9 mouse cellular contexts compared by ENCODE assay signal in the genomic region with DNA sequence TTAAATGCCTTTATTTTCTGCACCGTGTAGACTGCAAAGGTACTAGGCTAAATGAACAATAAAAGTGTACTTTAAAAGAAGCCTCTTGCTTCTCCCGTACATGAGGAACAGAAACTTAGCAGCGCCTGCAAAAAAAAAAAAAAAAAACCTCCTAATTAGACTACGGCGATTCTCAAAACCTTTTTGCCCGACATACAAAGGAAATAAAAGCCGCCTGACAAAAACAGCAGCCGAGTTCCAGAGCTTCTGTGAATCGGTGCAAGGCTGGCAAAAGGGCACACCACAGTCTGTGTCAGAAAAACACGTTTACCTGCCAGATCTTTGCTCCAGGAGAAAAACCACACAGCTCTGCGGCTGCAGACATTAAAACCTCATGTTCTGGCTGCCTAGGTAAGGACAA. TPM values are rescaled to one million over a fixed set of nuclear protein-coding genes. Genes with fewer than 3 reads are reported as not detected.
DNase-seq lines count a peak whose midpoint lies in the region; ATAC-seq lines count a peak whose summit lies in the region.
"Had no signal": no experiment of that assay in that cellular context is flagged by ENCODE, and none has a peak within 500 bp of the region (broad histone marks: within the 10 kb centered on the region; RNA-seq: fewer than 3 reads in every experiment).

No protein-coding gene starts in this region.

- H3K9me3 ChIP-seq in heart, embryonic 15.5 days (replicated peaks): no peaks in the 10 kb centered on the region
- no peaks in the 10 kb centered on the region for H3K9me3 ChIP-seq in embryonic facial prominence, embryonic 11.5 days (replicated peaks; ENCODE audit: control insufficient read depth, low read length)
- H3K9me3 ChIP-seq in intestine, embryonic 14.5 days (ENCODE audit: control insufficient read depth, low read length): no peaks in the 10 kb centered on the region
- H3K9me3 ChIP-seq in neural tube, embryonic 12.5 days: no peaks in the 10 kb centered on the region

- peak overlapping the region; percentile 71 for H3K4me2 ChIP-seq in heart, embryonic 15.5 days
- peak overlapping the region; percentile 97 for H3K4me2 ChIP-seq in embryonic facial prominence, embryonic 11.5 days (ENCODE audit: low read depth, low read length)
- peak overlapping the region; percentile 47 for H3K4me2 ChIP-seq in intestine, embryonic 14.5 days (ENCODE audit: low read length)
- H3K4me2 ChIP-seq in neural tube, embryonic 12.5 days (replicated peaks): peak overlapping the region; percentile 64

- H3K27ac ChIP-seq in heart, embryonic 15.5 days: no peak overlapping the region
- peak overlapping the region; percentile 89 for H3K27ac ChIP-seq in embryonic facial prominence, embryonic 11.5 days (replicated peaks; ENCODE audit: low read depth, low read length)
- no peak overlapping the region for H3K27ac ChIP-seq in intestine, embryonic 14.5 days (ENCODE audit: low read depth)
- peak overlapping the region; percentile 81; the same call in 1 of the 2 replicates for H3K27ac ChIP-seq in neural tube, embryonic 12.5 days
- H3K27ac ChIP-seq: layer of hippocampus, adult 2 months had no signal

- H3K36me3 ChIP-seq in heart, embryonic 15.5 days: no peaks in the 10 kb centered on the region
- H3K36me3 ChIP-seq in embryonic facial prominence, embryonic 11.5 days (replicated peaks; ENCODE audit: control insufficient read depth, insufficient read depth, low read depth, low read length): no peaks in the 10 kb centered on the region
- no peaks in the 10 kb centered on the region for H3K36me3 ChIP-seq in intestine, embryonic 14.5 days (ENCODE audit: control insufficient read depth, insufficient read depth, low read length)
- no peaks in the 10 kb centered on the region for H3K36me3 ChIP-seq in neural tube, embryonic 12.5 days

- DNase-seq in heart, postnatal 36 days: no peak
- peak; percentile 52 for DNase-seq in embryonic facial prominence, embryonic 11.5 days (ENCODE audit: low spot score)
- peak; percentile 72 for DNase-seq in intestine, embryonic 14.5 days (ENCODE audit: low spot score)
- DNase-seq in lung, postnatal 25 days (ENCODE audit: low spot score): no peak
- DNase-seq in adrenal gland, adult 2 months: no peak
- no peak for DNase-seq in spleen, postnatal 10 days (ENCODE audit: low spot score in 2 of 2)

- peaks cover 47% of the 10 kb centered on the region for H3K4me1 ChIP-seq in heart, embryonic 15.5 days (replicated peaks)
- H3K4me1 ChIP-seq in embryonic facial prominence, embryonic 11.5 days (ENCODE audit: control insufficient read depth, insufficient read depth, low read length): peaks cover 9% of the 10 kb centered on the region; the same call in 1 of the 2 replicates
- peaks cover 17% of the 10 kb centered on the region for H3K4me1 ChIP-seq in intestine, embryonic 14.5 days (replicated peaks; ENCODE audit: control insufficient read depth, insufficient read depth, low read length)
- peaks cover 36% of the 10 kb centered on the region for H3K4me1 ChIP-seq in neural tube, embryonic 12.5 days

- peak overlapping the region; percentile 46 for H3K4me3 ChIP-seq in heart, embryonic 15.5 days
- peak overlapping the region; percentile 85 for H3K4me3 ChIP-seq in embryonic facial prominence, embryonic 11.5 days (ENCODE audit: low read depth, low read length)
- peak overlapping the region; percentile 53 for H3K4me3 ChIP-seq in intestine, embryonic 14.5 days (ENCODE audit: low read depth, low read length)
- peak overlapping the region; percentile 92 for H3K4me3 ChIP-seq in neural tube, embryonic 12.5 days
- H3K4me3 ChIP-seq: layer of hippocampus, adult 2 months had no signal

- ATAC-seq in heart, embryonic 15.5 days (replicated peaks; ENCODE audit: insufficient number of reproducible peaks, insufficient read depth, low FRiP score, low read depth): no peak
- no peak for ATAC-seq in embryonic facial prominence, embryonic 11.5 days (replicated peaks; ENCODE audit: insufficient number of reproducible peaks, low FRiP score, low TSS enrichment, low read depth)
- no peak for ATAC-seq in intestine, embryonic 14.5 days (replicated peaks; ENCODE audit: low FRiP score, low TSS enrichment, low read depth)
- ATAC-seq in neural tube, embryonic 12.5 days (ENCODE audit: low FRiP score, low read depth): no peak

- H3K27me3 ChIP-seq in heart, embryonic 15.5 days: peaks cover 87% of the 10 kb centered on the region
- peaks cover 20% of the 10 kb centered on the region for H3K27me3 ChIP-seq in embryonic facial prominence, embryonic 11.5 days (ENCODE audit: control insufficient read depth, insufficient read depth, low read length)
- H3K27me3 ChIP-seq in intestine, embryonic 14.5 days (replicated peaks; ENCODE audit: control insufficient read depth, insufficient read depth, low read length): peaks cover 98% of the 10 kb centered on the region
- H3K27me3 ChIP-seq in neural tube, embryonic 12.5 days (replicated peaks): peaks cover 37% of the 10 kb centered on the region

- 6% methylated on average over 11 of the region's 11 CpGs for WGBS in heart, embryonic 15.5 days
- under 1% methylated on average over 11 of the region's 11 CpGs for WGBS in embryonic facial prominence, embryonic 11.5 days
- 13% methylated on average over 11 of the region's 11 CpGs for WGBS in intestine, embryonic 14.5 days
- under 1% methylated on average over 11 of the region's 11 CpGs for WGBS in neural tube, embryonic 12.5 days

- H3K9ac ChIP-seq in heart, embryonic 15.5 days: no peak overlapping the region
- peak overlapping the region; percentile 88 for H3K9ac ChIP-seq in embryonic facial prominence, embryonic 11.5 days (replicated peaks; ENCODE audit: low read length)
- H3K9ac ChIP-seq in intestine, embryonic 14.5 days (ENCODE audit: low read length): no peak overlapping the region
- peak overlapping the region; percentile 97 for H3K9ac ChIP-seq in neural tube, embryonic 12.5 days

- intact Hi-C loops in heart, postnatal 36 days (cut with DNase I): loop anchor here (5.0 to 10.0 kb wide), 2 partner anchors 416 to 464 kb away; a partner anchor contains a TSS

RNA-seq across cellular contexts. Expression of a gene that starts 3.4 kb away (rescaled TPM):
- 1.2 and 1.3 TPM in 2 replicates for polyA plus RNA-seq in heart, embryonic 15.5 days (2015; fragmentation: Nextera tagmentation; extraction: Ambion mirVana)
- 1 to 10 TPM; 8.0 to 8.1 TPM for total RNA-seq in heart, postnatal 36 days (2021)
- polyA plus RNA-seq in embryonic facial prominence, embryonic 11.5 days (2014; fragmentation: Nextera tagmentation; extraction: Ambion mirVana): 7.2 and 7.9 TPM in 2 replicates
- 1.1 and 1.4 TPM in 2 replicates for polyA plus RNA-seq in intestine, embryonic 14.5 days (2014; fragmentation: Nextera tagmentation; extraction: Ambion mirVana)
- polyA plus RNA-seq in neural tube, embryonic 12.5 days (2016; fragmentation: Nextera tagmentation; extraction: Ambion mirVana): 19.1 and 20.0 TPM in 2 replicates
- 1 to 10 TPM; 4.5 to 8.7 TPM for total RNA-seq in adrenal gland, adult 2 months (2021)
- polyA plus RNA-seq in adrenal gland, adult 2 months (2012; rRNA removed): 3.7 and 5.0 TPM in 2 replicates

Comparison
In these comparisons a context has a peak if more than half of its experiments do, and no peak if none do; other contexts are left out.
1. H3K27ac ChIP-seq: peak in embryonic facial prominence, embryonic 11.5 days (single experiment) and neural tube, embryonic 12.5 days (single experiment); none in heart, embryonic 15.5 days (single experiment) and intestine, embryonic 14.5 days (single experiment).
2. H3K4me2 ChIP-seq: peak in every context shown above with its lines; median percentile 97 in embryonic facial prominence, embryonic 11.5 days; 71 in heart, embryonic 15.5 days; 64 in neural tube, embryonic 12.5 days; 47 in intestine, embryonic 14.5 days.
3. H3K9ac ChIP-seq: peak in embryonic facial prominence, embryonic 11.5 days (single experiment) and neural tube, embryonic 12.5 days (single experiment); none in heart, embryonic 15.5 days (single experiment) and intestine, embryonic 14.5 days (single experiment).
4. DNase-seq: peak in embryonic facial prominence, embryonic 11.5 days (single experiment) and intestine, embryonic 14.5 days (single experiment); none in heart, postnatal 36 days (0 of 2), lung, postnatal 25 days (single experiment), adrenal gland, adult 2 months (single experiment) and spleen, postnatal 10 days (0 of 2).
5. Peak in every context shown above with its lines, with median percentiles within 50 percentile points of each other: H3K4me3 ChIP-seq.